In the genomic region with DNA sequence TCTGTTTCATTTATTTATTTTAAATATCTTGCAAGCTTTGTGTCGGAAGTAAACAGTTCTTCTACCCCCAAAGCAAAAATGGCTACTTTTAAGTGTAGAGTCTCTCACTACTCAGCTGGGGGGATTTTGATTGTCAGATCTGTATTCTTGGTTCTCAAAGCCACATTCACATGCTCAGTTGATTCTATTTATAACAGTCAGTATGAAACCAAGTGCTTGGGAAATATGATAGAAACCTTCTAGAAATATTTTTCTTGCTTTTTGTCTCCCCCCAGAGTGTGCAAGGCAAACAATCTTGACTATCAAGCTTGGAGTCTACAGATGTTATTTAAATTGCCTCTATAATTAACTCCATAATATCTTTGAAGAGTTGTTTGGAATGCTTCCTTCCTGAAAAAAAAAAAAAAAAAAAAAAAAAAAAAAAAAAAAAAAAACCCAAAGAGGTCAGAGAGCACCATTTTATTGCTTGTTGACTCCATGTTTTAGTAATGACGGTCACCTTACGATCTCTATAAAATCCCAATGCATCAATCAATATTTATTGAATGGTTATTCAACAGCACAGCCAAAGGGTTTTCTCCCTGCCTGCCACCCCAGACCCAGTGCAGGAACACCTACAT, we compare ENCODE assay signal across 10 mouse cellular contexts. TPM values are rescaled to one million over a fixed set of nuclear protein-coding genes. Genes with fewer than 3 reads are reported as not detected.
DNase-seq lines count a peak whose midpoint lies in the region; ATAC-seq and TF ChIP-seq lines count a peak whose summit lies in the region.
"Had no signal": no experiment of that assay in that cellular context is flagged by ENCODE, and none has a peak within 500 bp of the region (broad histone marks: within the 10 kb centered on the region; RNA-seq: fewer than 3 reads in every experiment).

No protein-coding gene starts in this region.

- TF ChIP-seq CTCF in kidney, postnatal 0 days (IDR thresholded peaks at IDR 0.05; ENCODE audit: low read depth): no peak

- ATAC-seq in kidney, postnatal 0 days (replicated peaks; ENCODE audit: low FRiP score, low read depth): no peak
- no peak for ATAC-seq in embryonic facial prominence, embryonic 13.5 days (ENCODE audit: insufficient number of reproducible peaks, insufficient read depth, low FRiP score, low TSS enrichment, low read depth)
- no peak for ATAC-seq in intestine, embryonic 15.5 days
- ATAC-seq in neural tube, embryonic 12.5 days (ENCODE audit: low FRiP score, low read depth): no peak
- no peak for ATAC-seq in inflammation-experienced regulatory T-cells, adult 6 months
- ATAC-seq: Patski had no signal

- 43% methylated on average over 3 of the region's 3 CpGs for whole genome bisulfite sequencing in kidney, postnatal 0 days
- WGBS in embryonic facial prominence, embryonic 13.5 days: 63% methylated on average over 3 of the region's 3 CpGs
- 39% methylated on average over 3 of the region's 3 CpGs for WGBS in intestine, embryonic 15.5 days
- WGBS in neural tube, embryonic 12.5 days: 49% methylated on average over 3 of the region's 3 CpGs

- H3K4me2 ChIP-seq in kidney, postnatal 0 days (ENCODE audit: low read length): peak overlapping the region; percentile 59
- H3K4me2 ChIP-seq in embryonic facial prominence, embryonic 13.5 days: peak overlapping the region; percentile 63
- H3K4me2 ChIP-seq in intestine, embryonic 15.5 days (replicated peaks): peak overlapping the region; percentile 67
- peak overlapping the region; percentile 58 for H3K4me2 ChIP-seq in neural tube, embryonic 12.5 days (replicated peaks)

- H3K9ac ChIP-seq in kidney, postnatal 0 days (ENCODE audit: low read depth, low read length): peak overlapping the region; percentile 23; the same call in 1 of the 2 replicates
- H3K9ac ChIP-seq in embryonic facial prominence, embryonic 13.5 days: peak overlapping the region; percentile 61; the same call in 1 of the 2 replicates
- H3K9ac ChIP-seq in intestine, embryonic 15.5 days: peak overlapping the region; percentile 23; the same call in 1 of the 2 replicates
- 0 out of 2 replicates have a peak overlapping the region, but pooled peaks have one; percentile 38 for H3K9ac ChIP-seq in neural tube, embryonic 12.5 days

- 0 out of 2 replicates have a peak, but pooled peaks cover 7% of the 10 kb centered on the region for H3K4me1 ChIP-seq in kidney, postnatal 0 days (replicated peaks; ENCODE audit: insufficient read depth, low read length)
- peaks cover 7% of the 10 kb centered on the region; the same call in 1 of the 2 replicates for H3K4me1 ChIP-seq in embryonic facial prominence, embryonic 13.5 days
- peaks cover 7% of the 10 kb centered on the region; the same call in 1 of the 2 replicates for H3K4me1 ChIP-seq in intestine, embryonic 15.5 days (replicated peaks)
- H3K4me1 ChIP-seq in neural tube, embryonic 12.5 days: no peaks in the 10 kb centered on the region

- DNase-seq in kidney, postnatal 0 days (ENCODE audit: low spot score): no peak
- no peak for DNase-seq in kidney, postnatal 10 days
- DNase-seq in thymus, postnatal 36 days: no peak
- DNase-seq in yolk sac, embryonic 10.5 days (ENCODE audit: low spot score): no peak

- H3K9me3 ChIP-seq in kidney, postnatal 0 days (replicated peaks; ENCODE audit: low read length): no peaks in the 10 kb centered on the region
- no peaks in the 10 kb centered on the region for H3K9me3 ChIP-seq in embryonic facial prominence, embryonic 13.5 days
- no peaks in the 10 kb centered on the region for H3K9me3 ChIP-seq in intestine, embryonic 15.5 days
- H3K9me3 ChIP-seq in neural tube, embryonic 12.5 days: no peaks in the 10 kb centered on the region

- no peaks in the 10 kb centered on the region for H3K36me3 ChIP-seq in kidney, postnatal 0 days (ENCODE audit: insufficient read depth, low read length)
- no peaks in the 10 kb centered on the region for H3K36me3 ChIP-seq in embryonic facial prominence, embryonic 13.5 days
- no peaks in the 10 kb centered on the region for H3K36me3 ChIP-seq in intestine, embryonic 15.5 days
- no peaks in the 10 kb centered on the region for H3K36me3 ChIP-seq in neural tube, embryonic 12.5 days

- H3K27ac ChIP-seq in kidney, postnatal 0 days: no peak overlapping the region
- no peak overlapping the region for H3K27ac ChIP-seq in embryonic facial prominence, embryonic 13.5 days
- H3K27ac ChIP-seq in intestine, embryonic 15.5 days: no peak overlapping the region
- H3K27ac ChIP-seq in neural tube, embryonic 12.5 days: no peak overlapping the region

- peak overlapping the region; percentile 24 for H3K4me3 ChIP-seq in kidney, postnatal 0 days (replicated peaks; ENCODE audit: low read depth, low read length)
- H3K4me3 ChIP-seq in embryonic facial prominence, embryonic 13.5 days: peak overlapping the region; percentile 35
- H3K4me3 ChIP-seq in intestine, embryonic 15.5 days (replicated peaks): peak overlapping the region; percentile 26
- peak overlapping the region; percentile 30; the same call in 1 of the 2 replicates for H3K4me3 ChIP-seq in neural tube, embryonic 12.5 days

- no peaks in the 10 kb centered on the region for H3K27me3 ChIP-seq in kidney, postnatal 0 days (ENCODE audit: insufficient read depth, low read length)
- H3K27me3 ChIP-seq in embryonic facial prominence, embryonic 13.5 days: no peaks in the 10 kb centered on the region
- H3K27me3 ChIP-seq in intestine, embryonic 15.5 days (replicated peaks): no peaks in the 10 kb centered on the region
- no peaks in the 10 kb centered on the region for H3K27me3 ChIP-seq in neural tube, embryonic 12.5 days (replicated peaks)

RNA-seq across cellular contexts. Expression of a gene that starts 0.6 kb away (rescaled TPM):
- 0.29 and 0.33 TPM in 2 replicates for polyA plus RNA-seq in kidney, postnatal 0 days (2015; fragmentation: Nextera tagmentation; extraction: Ambion mirVana)
- polyA plus RNA-seq in embryonic facial prominence, embryonic 13.5 days (2015; fragmentation: Nextera tagmentation; extraction: Ambion mirVana): 0.41 and 0.42 TPM in 2 replicates
- 0.25 and 0.49 TPM in 2 replicates for polyA plus RNA-seq in intestine, embryonic 15.5 days (2015; fragmentation: Nextera tagmentation; extraction: Ambion mirVana)
- 1.5 and 2.0 TPM in 2 replicates for polyA plus RNA-seq in neural tube, embryonic 12.5 days (2016; fragmentation: Nextera tagmentation; extraction: Ambion mirVana)
- 1 to 10 TPM; 2.1 to 2.7 (median 2.1) TPM for polyA plus RNA-seq in inflammation-experienced regulatory T-cells, adult 6 months (2017; shearing (Covaris generic))

RNA-seq across cellular contexts. Expression of a gene that starts 12.5 kb away (rescaled TPM):
- polyA plus RNA-seq in kidney, postnatal 0 days (2015; fragmentation: Nextera tagmentation; extraction: Ambion mirVana): 154 and 196 TPM in 2 replicates
- 307 and 334 TPM in 2 replicates for polyA plus RNA-seq in embryonic facial prominence, embryonic 13.5 days (2015; fragmentation: Nextera tagmentation; extraction: Ambion mirVana)
- 186 and 190 TPM in 2 replicates for polyA plus RNA-seq in intestine, embryonic 15.5 days (2015; fragmentation: Nextera tagmentation; extraction: Ambion mirVana)
- 339 and 348 TPM in 2 replicates for polyA plus RNA-seq in neural tube, embryonic 12.5 days (2016; fragmentation: Nextera tagmentation; extraction: Ambion mirVana)
- 100 to 1,000 TPM; 127 to 184 (median 159) TPM for polyA plus RNA-seq in inflammation-experienced regulatory T-cells, adult 6 months (2017; shearing (Covaris generic))

RNA-seq across cellular contexts. Expression of a gene that starts 41.8 kb away (rescaled TPM):
- not detected in 2 replicates for polyA plus RNA-seq in kidney, postnatal 0 days (2015; fragmentation: Nextera tagmentation; extraction: Ambion mirVana)
- 0.32 and 0.44 TPM in 2 replicates for polyA plus RNA-seq in embryonic facial prominence, embryonic 13.5 days (2015; fragmentation: Nextera tagmentation; extraction: Ambion mirVana)
- 0.11 and 0.15 TPM in 2 replicates for polyA plus RNA-seq in intestine, embryonic 15.5 days (2015; fragmentation: Nextera tagmentation; extraction: Ambion mirVana)
- polyA plus RNA-seq in neural tube, embryonic 12.5 days (2016; fragmentation: Nextera tagmentation; extraction: Ambion mirVana): 0.18 and 0.47 TPM in 2 replicates
- polyA plus RNA-seq in inflammation-experienced regulatory T-cells, adult 6 months (2017; shearing (Covaris generic)): not detected
- polyA plus RNA-seq: large intestine, adult 2 months; Patski had no signal
